Mouse (Mus musculus): ENCODE results near the gene Tmem40. TPM values are rescaled to one million over a fixed set of nuclear protein-coding genes. Genes with fewer than 3 reads are reported as not detected.

The Tmem40 gene
- 34.8 and 49.5 TPM in 2 replicates for polyA plus RNA-seq (2012; rRNA removed)

DNA sequence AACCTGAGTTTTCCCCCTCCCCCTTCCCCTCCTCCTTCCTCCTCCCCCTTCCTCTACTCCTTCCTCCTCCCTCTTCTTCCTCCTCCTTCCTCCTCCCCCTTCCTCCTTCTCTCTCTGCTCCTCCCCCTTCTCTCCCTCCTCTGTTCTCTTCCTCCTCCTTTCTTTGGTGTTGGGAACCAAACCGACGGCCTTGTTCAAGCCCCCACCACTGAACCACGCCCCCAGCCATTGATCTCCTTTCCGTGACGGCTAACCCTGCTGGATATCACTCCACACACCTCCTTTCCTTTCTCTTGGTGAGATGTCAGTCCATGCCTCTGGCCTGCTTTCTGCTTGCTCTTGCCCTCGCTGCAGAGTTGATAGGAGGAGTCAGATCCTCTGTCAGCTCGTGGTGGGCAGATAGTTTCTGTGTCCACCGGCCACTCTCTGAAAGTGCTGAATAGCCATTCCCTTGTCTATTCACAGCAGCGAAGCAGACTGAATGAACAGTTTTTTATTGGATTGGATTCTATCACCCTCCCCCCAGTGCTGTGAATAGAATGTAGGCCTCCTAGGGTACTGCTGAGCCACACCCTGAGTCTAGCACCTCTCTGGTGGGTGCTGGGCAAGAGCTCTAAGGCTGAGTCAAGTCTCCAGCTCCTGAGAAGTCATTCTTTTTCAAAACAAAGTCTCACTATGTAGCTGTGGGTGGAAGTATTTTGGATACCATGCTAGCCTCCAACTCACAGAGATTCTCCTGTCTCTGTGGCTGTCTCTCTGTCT lies at the start of gene Tmem40:
Gene Tmem40, minus strand, starts transcription at position 416 of the 762 bp plus-strand sequence.
- DNase-seq (ENCODE audit: low spot score) = no peak

DNA sequence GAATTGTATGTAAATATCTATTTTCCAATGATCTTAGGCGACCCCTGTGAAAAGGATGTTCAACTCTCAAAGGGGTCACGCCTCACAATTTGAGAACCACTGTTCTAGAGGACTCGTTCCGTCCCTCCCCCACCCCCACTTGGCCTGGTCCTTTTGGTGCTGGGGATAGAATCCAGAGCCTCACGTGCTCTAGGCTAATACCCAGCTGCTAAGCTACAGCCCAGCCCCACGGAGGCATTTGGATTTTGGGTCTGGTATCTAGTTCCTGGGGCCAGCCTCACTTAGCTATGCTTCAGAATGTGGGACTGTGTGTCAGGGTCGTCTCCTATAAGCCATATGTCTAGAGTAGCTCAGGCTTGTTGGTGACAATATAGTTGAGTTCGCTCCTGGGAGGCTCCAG lies 49.4 kb upstream of the Tmem40 start:
- DNase-seq (ENCODE audit: low spot score) = no peak

DNA sequence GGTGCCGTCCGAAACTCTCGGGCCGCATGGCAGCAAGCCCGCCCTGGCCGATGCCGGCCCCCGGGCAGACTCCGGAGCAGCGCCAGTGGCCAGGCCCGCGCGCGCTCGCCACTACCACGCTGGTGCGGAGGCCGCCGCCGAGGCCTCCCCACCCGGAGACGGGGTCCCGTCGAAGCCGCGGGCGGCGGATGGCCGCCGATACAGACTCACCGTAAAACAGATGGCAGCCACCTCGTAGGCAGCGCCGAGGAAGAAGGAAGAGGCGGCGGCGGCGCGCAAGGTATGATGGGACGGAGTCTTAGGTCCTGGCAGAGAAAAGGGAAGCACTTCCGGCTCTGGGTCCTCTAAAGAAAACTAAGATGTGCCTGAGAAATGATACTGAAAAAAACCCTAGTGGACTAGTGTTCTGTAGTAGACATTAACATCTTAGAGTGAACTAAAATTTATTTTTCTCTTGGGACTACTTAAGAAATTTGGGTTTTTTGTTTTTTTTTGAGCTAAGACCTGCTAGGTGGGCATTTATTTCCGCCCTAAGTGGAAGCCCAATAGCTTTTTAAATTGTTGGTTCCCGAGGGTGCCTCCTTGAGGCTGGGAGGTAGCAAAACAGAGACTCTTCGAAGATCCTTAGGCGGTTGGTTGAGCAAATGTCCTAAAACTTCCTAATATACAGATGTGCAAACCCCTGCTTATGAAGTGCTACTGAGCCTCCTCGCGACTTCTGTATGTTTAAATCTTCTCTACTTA lies 46.5 kb upstream of the Tmem40 start, which contains the start of gene Rpl32:
Gene Rpl32, minus strand, starts transcription at position 260 of the 744 bp plus-strand sequence.
- peak; percentile 85 for DNase-seq (ENCODE audit: low spot score)

DNA sequence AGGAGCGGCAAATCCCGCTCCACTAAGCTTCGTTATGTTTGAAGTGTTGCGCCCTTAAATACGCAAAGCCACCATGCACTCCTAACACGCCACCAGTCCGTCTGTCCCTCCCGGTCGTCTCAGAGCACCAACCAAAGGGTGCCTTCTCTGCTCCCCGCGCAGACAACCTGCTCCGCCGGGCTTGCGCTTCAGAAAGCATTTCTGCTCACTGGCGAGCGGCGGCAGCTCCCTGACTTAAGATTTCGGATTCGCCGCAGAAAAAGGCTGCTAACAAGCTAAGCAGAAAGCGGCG lies 45.9 kb upstream of the Tmem40 start:
- no peak for DNase-seq (ENCODE audit: low spot score)

DNA sequence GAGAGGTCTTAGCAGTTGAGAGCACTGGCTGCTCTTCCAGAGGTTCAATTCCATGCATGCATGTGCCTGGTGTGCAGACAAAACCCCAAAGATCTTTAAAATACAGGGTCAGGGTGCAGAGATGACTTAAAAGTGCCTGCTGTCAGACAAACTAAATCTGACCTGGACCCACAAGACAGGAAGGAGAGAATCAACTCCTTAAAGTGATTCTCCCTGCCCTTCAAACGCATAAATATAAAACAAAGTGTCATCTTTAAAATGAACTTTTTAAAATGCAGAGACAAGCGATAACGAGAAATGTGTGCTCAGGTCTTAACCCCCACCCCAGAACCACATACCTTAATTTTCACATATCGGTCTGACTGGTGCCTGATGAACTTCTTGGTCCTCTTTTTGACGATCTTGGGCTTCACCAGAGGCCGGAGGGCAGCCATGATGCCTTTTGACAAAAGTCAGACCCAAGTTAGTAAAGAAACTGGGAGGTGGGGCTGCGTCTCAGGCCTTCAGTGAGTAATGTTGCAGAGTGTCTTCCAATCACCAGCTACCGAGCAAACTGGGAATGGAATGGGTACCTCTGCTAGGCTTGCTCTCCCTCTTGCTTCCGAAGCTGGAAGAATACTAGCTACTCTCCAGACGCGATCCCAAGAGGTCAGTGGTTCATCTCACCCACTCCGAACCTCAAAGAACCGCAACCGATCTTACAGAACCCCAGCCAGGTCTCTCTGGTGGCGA lies 45.4 kb upstream of the Tmem40 start:
- no peak for DNase-seq (ENCODE audit: low spot score)

DNA sequence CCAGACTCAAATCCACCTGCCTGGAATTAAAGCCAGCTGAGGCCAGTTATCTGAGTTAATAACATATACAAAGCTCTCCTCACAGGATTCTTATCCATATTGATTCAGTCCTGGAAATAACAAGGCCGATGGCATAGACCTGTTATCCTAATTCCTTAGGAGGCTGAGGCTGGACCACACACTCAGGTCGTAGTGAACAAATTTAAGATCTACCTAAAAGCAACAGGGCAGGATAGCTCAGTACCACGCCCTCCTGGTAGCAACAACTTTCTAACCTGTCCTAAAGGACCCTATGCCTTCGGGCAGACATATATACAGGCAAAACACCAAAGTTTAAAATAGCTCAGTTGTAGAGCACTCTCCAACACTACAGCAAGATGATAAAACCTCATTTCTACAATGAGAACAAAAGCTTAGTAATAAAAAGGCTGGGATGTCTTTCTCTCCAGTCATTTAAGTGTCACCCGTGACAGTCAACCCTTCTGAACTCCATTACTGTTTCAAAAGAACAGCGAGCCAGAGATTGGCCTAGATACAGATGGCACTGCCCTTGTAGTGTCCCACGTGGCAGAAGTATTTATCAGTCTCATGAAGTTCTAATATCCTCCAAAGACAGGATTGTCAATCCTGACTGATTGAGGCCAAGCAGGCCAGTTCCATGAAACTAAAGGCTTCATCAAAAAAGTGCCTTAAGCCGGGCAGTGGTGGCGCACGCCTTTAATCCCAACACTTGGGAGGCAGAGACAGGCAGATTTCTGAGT lies 42.4 kb upstream of the Tmem40 start:
- DNase-seq (ENCODE audit: low spot score) = no peak

DNA sequence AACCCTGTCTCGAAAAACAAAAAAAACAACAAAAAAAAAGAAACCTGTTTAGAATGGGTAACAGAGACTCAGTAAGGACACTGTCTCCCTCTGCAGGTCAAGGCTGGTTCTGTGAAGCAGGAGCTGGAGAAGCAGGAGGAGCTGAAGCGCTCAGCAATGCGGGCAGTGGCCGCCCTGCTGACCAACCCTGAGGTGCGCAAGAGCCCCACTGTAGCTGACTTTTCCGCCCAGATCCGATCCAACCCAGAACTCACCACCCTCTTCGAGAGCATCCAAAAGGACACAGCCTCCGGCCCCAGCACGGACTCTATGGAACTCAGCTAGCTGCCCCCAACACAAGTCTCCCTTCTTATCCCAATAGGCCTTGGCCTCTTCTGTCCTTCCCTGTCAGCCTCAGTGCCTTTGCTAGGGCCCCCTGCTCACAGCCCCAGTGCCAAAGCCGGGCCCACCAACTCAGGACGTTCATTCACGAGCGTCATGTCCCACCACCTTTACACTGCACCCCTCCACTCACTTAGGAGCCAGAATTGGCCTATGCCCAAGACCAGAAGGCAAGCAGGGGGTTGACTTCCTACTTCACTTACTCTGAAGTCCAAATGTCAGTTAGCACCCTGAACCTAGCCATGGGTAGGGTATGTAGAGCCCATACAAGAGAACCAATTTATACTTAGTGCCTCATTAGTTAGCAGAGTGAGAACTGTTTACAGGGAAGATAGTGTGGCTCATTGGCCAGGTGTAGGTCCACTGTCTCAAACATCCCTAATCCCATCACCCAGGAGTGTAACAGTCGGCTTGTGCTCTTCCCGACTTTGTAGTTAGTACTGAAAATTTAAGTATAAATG lies 41.6 kb upstream of the Tmem40 start:
- no peak for DNase-seq (ENCODE audit: low spot score)

DNA sequence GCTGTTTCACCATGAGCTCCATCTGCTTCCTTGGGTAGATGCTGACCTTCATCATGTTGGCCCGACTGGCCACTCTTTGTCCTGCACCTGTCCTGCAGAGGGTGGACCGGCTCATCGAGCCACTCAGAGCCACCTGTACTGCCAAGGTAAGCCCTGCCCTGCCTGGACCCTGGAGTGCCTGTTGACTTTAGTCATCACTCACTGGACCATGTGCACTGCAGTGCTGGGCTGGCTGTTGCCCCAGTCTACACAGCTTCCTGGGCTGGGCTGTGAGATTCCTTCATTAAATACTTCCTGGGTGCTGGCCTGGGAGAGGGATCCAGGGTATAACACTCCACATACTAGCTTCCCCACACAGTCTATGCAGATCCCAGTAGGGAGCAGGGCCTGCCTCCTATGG lies 39.6 kb upstream of the Tmem40 start:
- DNase-seq (ENCODE audit: low spot score) = no peak

DNA sequence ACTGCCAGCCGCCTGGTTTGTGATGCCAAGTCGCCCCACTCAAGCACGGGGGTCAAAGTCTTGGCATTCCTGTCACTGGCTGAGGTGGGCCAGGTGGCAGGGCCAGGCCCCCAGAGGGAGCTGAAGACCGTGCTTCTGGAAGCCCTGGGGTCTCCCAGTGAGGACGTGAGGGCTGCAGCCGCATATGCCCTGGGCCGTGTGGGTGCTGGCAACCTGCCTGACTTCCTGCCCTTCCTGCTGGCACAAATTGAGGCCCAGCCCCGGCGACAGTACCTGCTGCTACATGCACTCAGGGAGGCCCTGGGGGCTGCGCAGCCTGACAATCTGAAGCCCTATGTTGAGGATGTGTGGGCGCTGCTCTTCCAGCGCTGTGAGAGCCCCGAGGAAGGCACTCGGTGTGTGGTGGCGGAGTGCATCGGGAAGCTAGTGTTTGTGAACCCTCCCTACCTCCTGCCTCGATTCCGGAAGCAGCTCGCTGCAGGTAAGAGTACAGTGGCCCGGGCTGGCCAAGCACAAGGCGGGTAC lies 30.5 kb upstream of the Tmem40 start:
- no peak for DNase-seq (ENCODE audit: low spot score)

DNA sequence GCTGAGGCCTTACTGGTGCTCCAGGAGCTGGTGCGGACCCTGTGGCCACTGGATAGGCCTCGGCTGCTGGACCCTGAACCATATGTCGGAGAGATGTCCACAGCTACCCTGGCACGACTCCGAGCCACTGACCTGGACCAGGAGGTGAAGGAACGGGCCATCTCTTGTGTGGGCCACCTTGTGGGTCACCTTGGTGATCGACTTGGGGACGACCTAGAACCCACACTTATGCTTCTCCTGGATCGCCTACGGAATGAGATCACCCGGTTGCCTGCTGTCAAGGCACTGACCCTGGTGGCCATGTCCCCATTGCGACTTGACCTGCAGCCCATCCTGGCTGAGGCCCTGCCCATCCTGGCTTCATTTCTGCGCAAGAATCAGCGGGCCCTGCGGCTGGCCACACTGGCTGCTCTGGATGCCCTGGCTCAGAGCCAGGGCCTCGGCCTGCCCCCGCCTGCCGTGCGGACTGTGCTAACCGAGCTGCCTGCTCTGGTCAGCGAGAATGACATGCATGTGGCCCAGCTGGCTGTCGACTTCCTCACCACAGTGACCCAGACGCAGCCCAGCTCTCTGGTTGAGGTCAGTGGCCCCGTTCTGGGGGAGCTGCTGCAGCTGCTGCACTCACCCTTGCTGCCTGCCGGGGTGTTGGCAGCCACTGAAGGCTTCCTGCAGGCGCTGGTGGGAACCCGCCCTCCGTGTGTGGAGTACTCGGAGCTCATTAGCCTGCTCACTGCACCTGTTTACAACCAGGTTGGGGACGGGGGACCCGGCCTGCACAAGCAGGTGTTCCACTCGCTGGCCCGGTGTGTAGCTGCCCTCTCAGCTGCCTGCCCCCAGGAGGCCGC lies 29.9 kb upstream of the Tmem40 start:
- no peak for DNase-seq (ENCODE audit: low spot score)

DNA sequence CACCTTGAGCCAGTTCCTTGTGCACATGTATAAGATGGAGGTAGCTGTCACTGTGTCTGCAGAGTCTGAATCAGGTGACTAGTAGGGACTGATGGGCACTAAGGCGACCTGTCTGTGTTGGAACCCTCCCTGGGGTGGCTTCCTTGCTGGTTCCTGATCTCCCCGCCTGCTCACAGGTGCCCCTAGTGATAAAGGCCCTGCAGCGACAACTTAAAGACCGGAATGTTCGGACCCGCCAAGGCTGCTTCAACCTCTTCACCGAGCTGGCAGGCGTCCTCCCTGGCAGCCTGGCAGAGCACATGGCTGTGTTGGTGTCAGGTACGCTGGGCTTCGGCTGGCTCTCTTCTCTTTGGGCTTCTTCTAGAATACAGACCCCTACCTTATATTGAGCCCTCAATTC lies 28.8 kb upstream of the Tmem40 start:
- no peak for DNase-seq (ENCODE audit: low spot score)

DNA sequence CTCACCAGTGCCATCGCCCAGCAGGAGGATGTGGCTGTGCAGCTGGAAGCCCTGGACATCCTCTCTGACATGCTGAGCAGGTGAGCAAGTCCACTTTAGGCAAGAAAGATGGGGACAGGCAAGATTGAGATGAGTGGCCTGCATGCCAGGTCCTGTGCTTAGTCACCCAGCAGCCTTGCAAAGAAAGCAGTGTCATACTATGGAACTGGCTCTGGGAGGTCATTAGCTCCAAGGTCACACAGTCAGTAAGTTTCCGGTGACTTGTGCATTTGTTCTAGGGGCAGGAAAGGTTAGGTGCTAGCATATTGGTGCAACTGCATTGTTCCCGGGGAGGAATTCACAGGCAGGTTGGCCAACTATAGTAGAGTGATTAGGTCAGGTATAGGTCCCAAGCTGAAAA lies 20.6 kb upstream of the Tmem40 start:
- no peak for DNase-seq (ENCODE audit: low spot score)

DNA sequence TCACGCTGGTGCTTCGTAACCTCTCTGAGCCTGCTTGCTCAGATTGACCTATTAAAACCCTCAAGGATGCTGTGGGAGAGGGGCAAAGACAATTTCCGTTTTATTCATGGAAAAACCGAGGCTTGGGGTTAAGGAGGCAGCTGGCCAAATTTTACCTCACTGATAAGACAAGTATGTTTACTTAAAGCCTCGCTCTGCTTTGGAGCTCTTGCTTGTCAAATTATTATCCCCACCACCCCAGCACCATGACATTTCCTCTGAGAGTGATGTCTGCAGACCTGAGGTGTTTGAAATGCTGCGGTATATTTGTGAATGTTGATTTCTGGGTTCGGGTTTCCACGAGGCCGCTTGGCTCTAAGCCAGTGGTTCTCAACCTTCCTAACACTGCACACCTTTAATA lies 14.2 kb upstream of the Tmem40 start:
- DNase-seq (ENCODE audit: low spot score) = no peak

DNA sequence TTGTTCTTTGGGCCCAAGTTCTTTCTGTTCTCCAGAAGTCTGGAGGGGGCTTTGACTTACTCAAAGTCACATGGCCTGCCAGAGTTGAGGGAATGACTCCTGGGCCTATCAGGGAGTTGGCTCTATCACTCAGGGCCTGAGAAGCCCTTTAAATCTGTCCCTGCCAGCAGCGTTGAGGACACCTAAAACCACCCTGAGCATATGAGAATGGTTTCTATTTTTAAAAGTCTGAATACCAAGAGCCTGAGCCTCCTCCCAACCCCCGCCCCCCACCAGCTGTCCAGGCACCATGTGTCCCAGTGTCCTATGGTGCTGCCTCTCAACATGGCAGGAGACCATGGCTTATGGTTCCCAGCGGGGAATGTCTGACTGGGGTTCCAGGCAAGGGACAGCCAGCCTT lies 13.6 kb upstream of the Tmem40 start:
- no peak for DNase-seq (ENCODE audit: low spot score)

DNA sequence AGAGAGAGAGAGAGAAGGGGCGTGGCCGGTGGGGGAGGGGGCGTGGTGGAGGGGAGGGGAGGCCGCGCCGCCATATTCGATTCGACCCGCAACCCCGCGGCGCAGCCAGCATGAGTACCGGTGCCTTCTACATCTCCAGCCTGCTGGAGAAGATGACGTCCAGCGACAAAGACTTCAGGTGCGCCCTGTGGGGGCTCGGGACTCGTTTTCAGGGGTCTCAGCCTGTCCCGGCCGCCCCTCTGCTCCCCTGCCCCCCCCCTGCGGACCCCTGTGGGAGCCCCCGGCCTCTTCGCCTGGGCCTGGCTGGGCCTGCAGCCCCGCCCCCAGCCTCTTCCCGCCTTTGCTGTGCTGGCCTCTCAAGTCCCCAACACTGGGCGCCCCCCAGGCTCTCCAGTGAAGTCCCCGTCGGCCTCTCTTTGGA lies 12.3 kb upstream of the Tmem40 start, which contains the start of gene Cand2:
Gene Cand2, plus strand, starts transcription at position 38 of the 421 bp plus-strand sequence.
- DNase-seq (ENCODE audit: low spot score) = no peak

DNA sequence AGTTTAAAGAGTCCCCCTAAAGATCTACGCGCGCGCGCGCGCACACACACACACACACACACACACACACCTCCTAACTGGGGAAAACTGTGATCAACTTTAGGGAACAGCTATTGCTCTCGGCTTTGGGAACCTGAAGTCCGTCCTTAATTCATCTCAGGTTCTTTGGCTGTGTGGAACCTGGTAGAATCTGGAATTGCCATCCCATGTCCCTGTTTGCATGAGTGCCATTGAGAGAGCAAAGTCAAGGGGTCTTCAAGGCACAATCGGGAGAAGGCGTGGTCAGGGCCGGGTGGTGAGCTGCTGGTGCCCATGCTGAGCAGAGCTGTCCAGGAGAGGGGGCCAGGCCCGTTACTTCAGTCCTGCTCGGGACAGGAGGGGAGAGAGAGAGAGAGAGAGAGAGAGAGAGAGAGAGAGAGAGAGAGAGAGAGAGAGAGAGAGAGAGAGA lies 11.8 kb upstream of the Tmem40 start:
- no peak for DNase-seq (ENCODE audit: low spot score)

DNA sequence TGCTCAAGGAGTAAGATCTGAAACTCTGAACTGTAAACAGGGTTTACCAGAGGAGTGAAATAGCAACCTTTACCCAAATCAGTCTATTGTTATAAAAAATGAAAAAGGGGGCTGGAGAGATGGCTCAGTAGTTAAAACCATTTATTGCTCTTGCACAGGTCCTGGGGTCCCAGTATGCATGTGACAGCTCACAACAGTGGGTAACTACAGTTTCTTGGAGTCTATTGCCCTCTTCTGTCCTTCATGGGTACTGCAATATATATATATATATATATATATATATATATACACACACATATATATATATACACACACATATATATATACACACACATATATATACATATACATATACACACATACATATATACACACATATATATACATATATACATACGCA lies 10.4 kb upstream of the Tmem40 start:
- no peak for DNase-seq (ENCODE audit: low spot score)

DNA sequence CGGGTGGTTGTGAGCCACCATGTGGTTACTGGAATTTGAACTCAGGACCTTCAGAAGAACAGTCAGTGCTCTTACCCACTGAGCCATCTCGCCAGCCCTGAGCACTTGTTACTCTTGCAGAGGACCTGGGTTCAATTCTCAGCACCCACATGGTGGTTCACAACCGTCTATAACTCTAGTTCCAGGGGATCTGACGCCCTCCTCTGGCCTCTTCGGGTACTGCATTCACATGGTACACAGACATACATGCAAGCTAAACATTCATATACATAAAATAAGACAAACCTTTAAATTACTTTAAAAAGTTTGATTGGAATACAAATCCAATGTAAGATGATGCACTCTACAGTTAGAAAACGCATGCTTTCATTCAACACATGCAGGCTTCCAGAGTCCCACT lies 10.0 kb upstream of the Tmem40 start:
- DNase-seq (ENCODE audit: low spot score) = no peak

DNA sequence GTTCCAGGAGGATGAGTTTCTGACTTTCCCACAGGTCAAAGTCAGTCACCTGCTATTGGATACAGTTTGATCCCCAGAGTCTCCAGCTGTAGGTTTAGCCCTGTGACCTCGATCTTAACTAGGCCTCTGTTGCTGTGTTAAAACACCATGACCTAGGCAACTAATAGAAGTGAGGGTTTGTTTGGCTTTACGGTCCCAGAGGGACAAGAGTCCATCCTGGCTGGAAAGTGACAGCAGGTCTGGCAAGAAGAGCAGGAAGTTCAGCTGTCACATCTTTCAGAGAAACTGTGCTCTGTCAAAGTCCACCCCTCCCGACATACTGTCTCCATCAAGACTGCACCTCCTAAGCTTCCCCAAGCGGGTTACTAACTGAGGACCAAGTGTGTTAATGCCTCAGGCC lies 8.6 kb upstream of the Tmem40 start:
- DNase-seq (ENCODE audit: low spot score) = no peak

Data from urinary bladder, adult 2 months (tissue).